Mouse (Mus musculus) left cerebral cortex, adult 18-20 months (tissue): ENCODE measurements around the gene Aif1. TPM values are rescaled to one million over a fixed set of nuclear protein-coding genes. Genes with fewer than 3 reads are reported as not detected.

ENCODE experiments used
- DNase-seq, 2 experiments: peaks; one replicate each; pipeline ENCODE4 v3.0.0; 2021 to 2022; ENCODE audit warnings: low spot score in 2 of 2, mixed read lengths in 1 of 2
- long read RNA-seq, 2 experiments: library from polyadenylated mRNA; stranded (forward); transcript quantifications; one replicate each; pipeline ENCODE4 v2.0.0; 2021
- total RNA-seq, 2 experiments: library from RNA; stranded (reverse); gene quantifications; 2 replicates each; pipeline ENCODE4 v1.2.3; 2021

Gene Aif1
- 10 to 100 TPM in 1 of 2 experiments, 1 to 10 TPM in 1; 8.6 to 11.6 TPM for total RNA-seq
- long read RNA-seq, experiment 1, partial matches to known transcripts = 1 of 6 reads
- long read RNA-seq, experiment 1, other reads (novel, unspliced or antisense) = 1 of 6 reads
- long read RNA-seq, experiment 2, transcript Aif1-203 (6 exons, 842 nt) = major isoform, 5 of 8 reads
- long read RNA-seq, experiment 2, partial matches to known transcripts = 0 of 8 reads
- long read RNA-seq, experiment 2, other reads (novel, unspliced or antisense) = 3 of 8 reads

DNA sequence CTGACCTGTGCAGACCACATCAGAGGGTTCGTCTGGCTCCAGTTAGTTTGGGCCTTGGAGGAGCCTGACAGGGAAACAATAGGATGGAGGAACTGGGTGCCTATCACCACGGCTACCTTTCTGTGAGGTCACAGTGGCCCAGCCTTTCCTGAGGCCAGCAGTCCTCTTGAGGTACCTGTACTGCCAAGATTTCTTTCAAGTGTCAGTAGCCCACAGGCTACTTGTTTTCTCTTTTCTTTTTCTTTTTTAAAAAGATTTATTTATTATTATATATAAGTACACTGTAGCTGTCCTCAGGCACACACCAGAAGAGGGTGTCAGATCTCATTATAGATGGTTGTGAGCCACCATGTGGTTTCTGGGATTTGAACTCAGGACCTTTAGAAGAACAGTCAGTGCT, at the start of gene Aif1:
Gene Aif1 (minus strand): TSS at position 101 of the 400 bp plus-strand sequence.
- DNase-seq = no peak

DNA sequence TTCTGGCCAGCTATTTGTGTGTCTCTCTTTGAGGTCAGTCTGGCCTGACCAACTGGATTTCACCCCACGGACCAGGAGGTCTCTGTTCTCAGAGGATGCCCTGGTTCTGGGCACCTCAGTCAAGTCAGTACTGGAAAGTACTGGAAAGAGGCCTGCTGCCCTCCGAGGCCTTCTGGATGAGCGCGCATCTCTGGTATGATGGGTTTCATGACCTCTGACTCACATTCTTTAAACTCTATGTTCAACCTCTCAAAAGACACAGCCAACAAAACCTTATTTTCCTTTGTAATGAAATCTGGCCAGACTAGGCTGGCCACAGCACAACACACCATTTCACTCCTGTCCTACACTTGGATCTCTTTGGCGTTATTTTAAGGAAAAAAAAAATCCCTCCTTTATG, 49.6 kb upstream of the Aif1 start:
- DNase-seq = no peak

DNA sequence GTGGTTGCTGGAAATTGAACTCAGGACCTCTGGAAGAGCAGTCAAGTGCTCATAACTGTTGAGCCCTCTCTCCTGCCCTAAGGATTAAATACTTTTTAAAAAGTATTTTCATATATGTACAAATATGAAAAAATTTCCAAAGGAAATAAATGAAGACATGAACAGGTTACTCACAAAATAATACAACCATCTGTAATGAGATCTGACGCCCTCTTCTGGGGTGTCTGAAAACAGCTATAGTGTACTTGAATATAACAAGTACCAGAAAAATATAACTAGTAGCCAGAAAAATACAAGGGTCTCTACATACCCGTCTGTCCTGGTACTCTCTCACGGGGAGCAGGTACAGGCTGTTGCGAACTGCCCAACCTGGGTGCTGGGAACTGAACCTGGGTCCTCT, 48.8 kb upstream of the Aif1 start:
- no peak for DNase-seq

DNA sequence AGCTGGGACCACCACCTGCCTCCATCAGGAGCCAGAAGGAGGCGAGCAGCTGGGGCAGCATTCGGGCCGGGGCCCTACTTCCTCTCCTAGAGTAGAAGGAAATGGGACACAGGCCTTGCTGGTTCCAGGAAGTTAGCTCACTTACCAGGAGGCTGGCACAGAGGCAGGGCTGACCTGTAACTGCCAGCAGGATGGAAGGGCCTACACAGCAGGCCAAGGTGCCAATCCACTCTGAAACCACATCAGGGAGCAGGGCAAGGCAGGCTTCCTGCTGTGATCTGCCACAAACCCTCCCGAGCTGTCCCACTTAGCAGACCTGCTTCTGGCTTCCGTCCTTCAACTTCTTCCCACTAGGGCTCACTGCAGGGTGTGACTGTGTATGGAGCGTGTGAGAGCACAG, 46.4 kb upstream of the Aif1 start:
- DNase-seq = no peak

DNA sequence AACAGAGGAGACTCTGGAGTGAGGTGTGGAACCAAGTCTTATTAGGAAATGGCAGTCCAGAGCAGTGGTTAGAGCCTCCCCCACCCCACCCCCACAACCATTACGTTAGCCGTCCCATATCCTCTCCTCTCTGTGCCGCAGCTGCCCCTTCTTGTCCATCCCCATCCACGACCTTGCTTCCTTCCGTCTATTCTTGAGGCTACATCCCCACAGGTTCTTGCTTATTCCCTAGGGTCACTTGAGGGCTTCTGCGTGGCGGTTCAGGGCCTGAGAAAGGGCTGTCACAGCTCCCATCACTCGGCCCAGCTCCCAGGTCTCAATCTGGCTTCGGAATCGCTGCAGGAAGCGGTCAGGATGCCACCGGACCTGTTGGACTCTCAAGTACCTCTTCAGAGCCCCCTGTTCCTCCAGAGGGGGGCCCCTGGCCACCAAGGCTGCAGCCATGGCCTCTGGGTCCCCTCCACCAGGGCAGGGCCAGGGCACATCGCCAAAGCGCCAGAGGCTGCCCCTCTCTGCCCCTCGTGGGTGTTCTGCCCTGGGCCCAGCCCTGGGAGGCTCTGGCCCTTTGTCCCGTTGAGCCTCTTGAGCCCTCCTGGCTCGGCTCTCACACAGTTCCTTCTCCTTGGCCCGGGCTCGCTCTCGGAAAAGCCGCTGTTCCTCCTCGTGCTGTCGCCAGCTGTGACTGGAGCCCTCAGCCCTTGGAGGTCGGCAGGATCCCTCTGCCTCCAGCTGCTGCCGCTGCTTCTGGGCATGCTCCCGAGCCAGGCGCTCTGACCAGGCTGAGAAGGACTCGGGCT, 44.5 kb upstream of the Aif1 start, which contains the start of gene Gm16181:
Gene Gm16181 (plus strand): TSS at position 679 of the 797 bp plus-strand sequence.
- no peak for DNase-seq

DNA sequence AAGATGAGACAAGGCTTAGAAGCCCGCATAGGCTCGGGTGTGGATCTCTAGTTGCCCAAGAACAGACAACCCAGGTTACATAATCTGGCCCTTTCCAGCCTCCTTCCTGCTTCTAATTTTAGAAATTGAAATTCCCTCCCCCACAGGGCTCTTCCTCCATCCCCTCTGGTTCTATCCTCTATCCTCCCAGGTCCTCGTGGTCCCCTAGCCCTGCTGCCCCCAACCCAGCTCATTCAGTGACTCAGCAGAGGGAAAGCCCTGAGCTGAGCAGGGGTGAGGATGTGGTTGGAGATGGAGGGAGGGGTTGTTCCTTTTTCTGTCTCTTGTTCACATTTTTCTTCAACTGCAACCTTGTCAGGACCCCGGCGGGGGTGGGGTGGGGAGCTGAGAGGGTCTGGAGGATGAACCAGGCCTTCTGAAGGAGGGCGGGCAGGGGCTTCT, 43.8 kb upstream of the Aif1 start:
- no peak for DNase-seq

DNA sequence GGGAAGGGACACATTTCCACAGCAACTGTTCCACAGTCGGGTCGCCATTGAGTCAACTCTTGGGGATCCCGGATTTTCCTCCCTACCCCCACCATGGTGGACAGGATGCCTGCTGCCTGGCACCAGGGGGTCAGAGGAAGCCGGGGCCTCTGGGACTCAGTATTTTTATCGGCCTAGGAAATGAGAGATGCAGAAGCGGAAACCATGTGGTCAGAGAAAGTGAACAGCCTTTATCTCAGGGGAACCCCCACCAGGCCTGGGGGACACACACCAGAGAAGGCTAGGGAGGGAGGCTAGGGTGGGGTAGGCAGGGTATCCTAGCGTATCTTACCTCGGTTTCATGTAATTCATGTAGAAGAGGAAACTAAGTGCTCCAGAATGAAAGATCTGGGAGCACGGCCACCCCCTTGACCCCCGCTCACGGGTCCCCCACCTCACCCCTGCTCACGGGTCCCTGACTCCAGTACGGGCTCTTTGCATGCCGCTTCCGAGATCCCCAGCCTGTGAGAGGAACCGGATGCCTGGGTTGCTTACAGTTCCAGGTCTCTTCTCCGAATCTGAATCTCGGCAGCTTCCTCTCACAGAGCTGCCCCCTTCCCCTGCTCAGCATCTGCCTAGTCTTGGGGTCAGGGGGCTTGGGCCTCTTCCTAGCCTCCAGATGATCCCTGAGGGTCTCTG, 42.8 kb upstream of the Aif1 start:
- no peak for DNase-seq

DNA sequence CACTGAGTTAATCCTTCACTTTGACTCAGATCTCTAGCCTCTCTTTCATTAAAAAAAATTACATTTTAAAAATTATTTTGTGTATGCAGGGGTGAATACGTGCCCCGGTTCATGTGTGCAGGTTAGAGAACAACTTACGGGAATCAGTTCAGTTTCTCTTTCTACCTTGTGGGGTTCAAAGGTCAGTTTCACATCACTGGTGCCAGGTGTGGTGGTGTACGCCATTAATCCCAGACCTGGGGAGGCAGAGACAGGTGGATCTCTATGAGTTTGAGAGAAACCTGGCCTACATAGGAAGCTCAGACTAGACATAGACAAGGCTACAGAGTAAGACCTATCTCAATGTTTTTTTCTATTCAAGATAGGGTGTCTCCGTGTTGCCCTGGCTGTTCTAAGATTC, 37.2 kb upstream of the Aif1 start:
- DNase-seq = no peak

DNA sequence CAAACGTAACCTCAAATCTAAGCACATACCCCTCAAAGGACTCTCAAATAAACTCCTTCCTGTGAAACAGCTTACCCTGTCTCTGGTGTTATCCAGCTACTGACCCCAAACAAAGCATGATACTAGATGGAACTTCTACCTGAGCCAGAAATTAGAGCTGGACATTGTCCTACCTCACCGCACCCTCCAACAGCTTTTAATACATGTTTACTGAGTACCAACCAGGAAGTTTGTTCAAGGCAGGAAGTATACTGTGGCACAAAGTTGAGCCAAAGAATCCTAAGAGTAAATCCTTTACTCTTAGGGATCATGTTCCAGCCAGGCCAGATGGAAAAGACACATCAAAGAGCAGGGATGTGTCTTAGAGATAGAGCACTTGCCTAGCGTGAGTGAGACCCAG, 34.7 kb upstream of the Aif1 start:
- DNase-seq = no peak

DNA sequence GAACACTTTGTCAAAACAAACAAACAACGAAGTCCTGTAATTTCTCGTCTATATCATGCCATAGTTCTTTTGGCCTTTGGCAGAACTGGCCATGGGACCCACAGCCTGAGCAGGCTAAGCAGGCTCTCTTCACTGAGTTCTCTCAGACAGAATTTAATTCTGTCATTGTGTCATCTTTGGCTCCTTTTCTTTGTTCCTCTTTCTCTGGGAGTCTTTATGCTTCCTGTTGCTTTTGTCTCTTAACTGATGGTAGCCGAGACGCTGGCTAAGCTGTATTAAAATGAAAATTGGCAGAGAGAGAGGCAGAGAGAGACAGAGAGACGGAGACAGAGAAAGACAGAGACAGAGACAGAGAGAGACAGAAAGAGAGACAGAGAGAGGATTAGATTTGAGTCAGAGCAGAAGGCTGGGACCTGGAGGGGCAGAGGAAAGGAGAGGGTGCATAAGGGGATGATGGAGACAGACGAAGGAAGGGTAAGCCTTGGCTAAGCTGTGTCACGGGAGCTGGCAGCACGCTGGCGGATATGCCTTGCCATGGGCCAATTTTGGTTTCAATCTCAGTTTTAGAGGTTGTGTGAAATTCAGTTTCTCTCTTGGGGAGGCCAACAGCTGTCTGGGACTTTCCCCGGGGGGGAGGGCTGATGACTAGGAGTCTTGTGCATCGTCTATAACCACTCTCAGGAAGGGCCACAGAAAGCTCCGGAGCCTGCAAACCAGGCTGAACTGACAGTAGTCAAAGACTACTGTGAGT, 34.1 kb upstream of the Aif1 start:
- DNase-seq = no peak

DNA sequence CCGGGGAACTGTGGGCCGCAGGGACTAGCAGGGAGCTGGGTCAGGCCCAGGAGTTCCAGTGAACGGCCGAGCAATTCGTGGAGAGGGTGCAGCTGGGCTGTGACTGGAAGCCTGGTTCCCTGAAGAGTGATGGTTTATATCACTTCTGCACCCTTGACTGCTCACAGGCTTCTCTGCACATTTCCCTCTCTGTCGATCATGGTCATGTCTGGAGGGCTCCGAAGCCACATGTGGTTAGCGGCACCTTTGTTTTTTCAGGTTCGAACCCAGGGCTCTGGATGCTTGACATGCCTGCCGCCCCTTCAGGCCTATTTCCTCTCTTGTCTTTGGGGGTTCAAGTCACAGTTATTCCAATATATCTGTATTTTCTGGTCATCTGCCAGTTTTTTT, 29.5 kb upstream of the Aif1 start:
- no peak for DNase-seq

DNA sequence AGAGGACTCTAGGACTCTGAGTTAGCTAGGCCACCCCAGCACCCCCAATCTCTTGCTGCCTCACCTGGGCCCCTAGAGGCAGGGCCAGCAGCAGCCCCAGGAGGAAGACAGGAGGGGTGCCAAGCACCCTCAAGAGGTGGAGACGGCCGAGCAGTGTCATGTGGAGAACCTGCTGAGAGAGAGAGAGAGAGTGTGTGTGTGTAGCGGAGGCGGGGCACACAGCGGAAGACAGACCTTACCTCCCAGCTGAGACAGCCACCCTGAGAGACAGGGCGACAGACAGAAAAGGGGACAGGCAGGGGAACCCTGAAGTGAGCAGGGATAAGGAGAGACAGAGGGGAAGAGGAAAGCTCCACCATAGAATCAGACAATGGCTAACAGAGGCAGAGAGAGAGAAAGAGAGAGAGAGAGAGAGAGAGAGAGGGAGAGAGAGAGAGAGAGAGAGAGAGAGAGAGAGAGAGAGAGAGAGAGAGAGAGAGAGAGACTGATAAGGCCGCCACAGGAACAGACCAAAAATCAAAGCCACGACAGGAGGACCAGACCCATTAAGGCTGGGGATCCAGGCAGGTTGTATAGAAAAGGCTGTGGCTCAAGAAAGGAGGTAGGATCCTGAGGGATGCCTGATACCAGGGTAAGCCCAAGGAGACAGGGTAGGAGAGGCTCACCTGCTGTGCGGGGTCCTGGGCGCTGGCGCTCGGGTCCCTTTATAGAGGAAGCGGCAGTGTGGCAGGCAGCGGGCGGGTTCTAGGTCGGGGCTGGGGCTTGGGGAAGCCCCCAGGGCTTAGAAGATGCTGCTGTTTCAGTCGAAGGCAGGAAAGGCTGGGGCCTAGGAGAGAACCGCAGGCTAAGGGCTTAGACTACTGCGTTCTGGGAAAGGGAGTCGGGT, 28.9 kb upstream of the Aif1 start, which contains the start of gene Lta:
Gene Lta (minus strand): TSS at position 858 of the 886 bp plus-strand sequence.
- no peak for DNase-seq

DNA sequence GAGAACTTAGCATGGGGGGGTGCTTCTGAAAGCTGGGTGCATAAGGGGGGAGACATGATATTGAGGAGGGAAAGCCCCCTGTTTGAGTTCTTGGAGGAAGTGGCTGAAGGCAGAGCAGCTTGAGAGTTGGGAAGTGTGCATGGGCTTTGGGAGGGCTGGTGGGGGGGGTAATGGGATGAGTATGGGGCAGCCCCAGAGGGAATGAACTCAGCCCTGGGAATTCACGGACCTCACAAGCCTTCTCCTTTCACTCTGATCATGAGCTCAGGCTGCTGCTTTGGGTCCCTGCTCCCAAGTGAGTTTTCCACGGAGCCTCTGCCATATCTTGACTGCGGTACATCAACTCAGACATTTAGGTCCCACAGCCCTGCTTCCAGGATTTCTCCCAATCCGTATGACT, 26.6 kb upstream of the Aif1 start:
- no peak for DNase-seq

DNA sequence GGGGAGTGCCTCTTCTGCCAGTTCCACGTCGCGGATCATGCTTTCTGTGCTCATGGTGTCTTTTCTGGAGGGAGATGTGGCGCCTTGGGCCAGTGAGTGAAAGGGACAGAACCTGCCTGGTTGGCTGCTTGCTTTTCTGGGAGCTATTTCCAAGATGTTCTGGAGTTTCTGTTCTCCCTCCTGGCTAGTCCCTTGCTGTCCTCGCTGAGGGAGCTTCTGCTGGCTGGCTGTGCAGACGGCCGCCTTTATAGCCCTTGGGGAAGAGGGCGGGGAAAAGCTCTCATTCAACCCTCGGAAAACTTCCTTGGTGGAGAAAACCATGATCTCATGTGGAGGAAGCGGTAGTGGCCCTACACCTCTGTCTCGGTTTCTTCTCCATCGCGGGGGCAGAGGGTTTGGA, 25.9 kb upstream of the Aif1 start, which contains the start of gene Tnf:
Gene Tnf (minus strand): TSS at position 221 of the 400 bp plus-strand sequence.
- no peak for DNase-seq

DNA sequence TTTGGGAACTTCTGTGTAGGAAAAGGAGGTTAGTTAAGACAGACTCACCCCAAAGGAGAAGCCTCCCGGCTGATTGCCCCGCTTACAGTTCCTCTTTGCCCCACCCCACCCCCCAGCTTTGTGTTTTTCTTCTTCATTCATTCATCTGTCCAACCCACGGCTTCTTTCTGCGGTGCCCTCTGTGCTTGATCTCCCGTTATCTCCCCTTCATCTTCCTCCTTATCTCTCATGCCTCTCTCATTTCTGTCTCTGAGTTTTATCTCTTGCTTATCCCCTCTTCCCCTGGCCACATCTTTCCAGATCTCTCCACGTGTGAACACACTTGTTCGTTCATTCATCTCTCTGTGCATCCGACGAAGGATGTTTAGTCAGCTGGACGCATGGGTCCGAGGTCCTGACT, 25.3 kb upstream of the Aif1 start:
- no peak for DNase-seq

DNA sequence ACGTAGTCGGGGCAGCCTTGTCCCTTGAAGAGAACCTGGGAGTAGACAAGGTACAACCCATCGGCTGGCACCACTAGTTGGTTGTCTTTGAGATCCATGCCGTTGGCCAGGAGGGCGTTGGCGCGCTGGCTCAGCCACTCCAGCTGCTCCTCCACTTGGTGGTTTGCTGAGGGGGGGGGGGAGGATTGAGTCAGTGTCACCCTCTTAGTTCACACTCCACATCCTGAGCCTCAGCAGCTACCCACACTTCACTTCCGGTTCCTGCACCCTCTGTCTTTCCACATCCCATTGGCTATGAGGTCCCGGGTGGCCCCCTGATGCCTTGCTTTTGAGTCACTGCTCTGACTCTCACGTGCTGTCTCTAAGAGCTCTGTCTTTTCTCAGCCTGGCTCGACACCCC, 24.5 kb upstream of the Aif1 start:
- DNase-seq = no peak

DNA sequence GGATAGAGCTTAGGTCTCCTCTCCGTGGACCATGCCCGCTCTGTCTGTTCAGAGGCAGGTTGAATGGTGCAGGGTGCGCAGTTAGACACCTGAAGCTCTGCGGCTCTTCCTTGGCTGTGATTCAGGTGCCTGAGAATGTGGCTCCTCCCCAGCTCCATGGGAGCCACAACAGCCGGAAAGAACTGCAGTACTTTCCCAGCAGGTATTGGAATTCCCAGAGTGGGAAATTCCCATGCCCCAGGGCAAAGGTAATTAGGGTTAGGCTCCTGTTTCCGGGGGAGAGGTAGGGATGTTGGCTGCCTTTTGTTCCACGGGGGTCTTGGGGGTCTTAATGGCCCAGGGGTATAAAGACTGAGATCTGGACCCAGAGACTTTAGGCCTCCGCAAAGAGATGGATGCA, 23.1 kb upstream of the Aif1 start:
- no peak for DNase-seq

DNA sequence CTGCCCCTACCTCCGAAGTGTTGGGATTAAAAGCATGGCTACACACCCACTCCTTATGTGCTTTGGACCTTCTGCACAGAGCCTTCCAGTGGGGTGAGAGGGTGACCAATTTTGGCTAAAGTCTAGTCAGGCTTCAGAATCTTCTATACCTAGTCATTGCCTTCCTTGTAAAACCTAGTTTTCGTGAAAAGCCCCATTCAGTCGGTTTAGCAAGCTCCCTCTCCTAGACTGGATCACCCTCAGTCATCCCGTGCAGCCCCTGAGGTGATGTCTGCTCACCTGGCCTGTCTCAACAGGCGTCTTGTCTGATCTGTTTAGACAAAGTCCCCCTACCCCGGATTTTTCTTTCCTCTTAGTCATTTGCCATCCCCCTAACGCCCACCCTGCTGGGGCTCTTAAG, 22.2 kb upstream of the Aif1 start:
- no peak for DNase-seq

DNA sequence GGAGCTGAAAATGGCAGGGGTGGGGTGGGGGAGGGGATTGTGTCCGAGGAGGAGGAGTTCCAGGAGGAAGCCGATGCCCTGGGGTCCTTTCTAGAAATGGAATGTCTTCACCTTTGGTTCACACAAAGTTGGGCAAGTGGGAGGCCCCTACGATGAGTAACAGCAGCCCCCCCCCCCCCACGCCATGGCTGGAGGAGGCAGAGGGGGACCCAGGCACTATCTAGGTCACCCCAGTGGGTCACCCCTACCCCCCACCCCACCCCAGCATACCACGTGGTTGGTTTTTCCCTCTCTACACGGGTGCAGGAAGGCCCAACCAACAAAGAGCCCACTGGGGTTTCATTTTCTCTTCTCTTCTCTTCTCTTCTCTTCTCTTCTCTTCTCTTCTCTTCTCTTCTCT, 21.3 kb upstream of the Aif1 start:
- DNase-seq = no peak

DNA sequence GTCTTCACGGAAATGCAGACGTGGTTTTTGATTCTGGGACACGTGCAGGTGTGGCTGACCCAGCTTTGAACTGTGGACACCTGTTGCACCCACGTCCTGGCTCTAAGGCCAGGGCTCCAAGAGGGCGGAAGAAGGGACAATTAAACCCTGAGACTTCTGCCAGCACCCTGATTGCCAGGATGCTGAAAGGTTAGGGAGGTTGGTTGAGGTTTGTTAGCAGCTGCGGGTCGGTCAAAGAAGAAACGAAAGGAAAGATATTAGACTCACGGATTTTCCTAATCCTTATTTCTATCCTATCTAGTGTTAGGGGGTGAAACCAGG, 20.4 kb upstream of the Aif1 start:
- DNase-seq = no peak
